ENCODE assay signal across 33 mouse cellular contexts in genomic region chr19:4068242-4068641, GRCm38 (mm10). TPM values are rescaled to one million over a fixed set of nuclear protein-coding genes. Genes with fewer than 3 reads are reported as not detected.
"Had no signal": no experiment of that assay in that cellular context is flagged by ENCODE, and none has a peak within 500 bp of the region (broad histone marks: within the 10 kb centered on the region; RNA-seq: fewer than 3 reads in every experiment).

No protein-coding gene starts in this region.

RNA-seq across cellular contexts. Expression of gene Gstp3, which starts 8.9 kb away (rescaled TPM):
- total RNA-seq: gastrocnemius, adult 2 months; gastrocnemius, postnatal 25 days; granulocyte monocyte progenitor cell, adult 5-6 weeks; heart, adult 2 months; heart, postnatal 14 days; heart, postnatal 36 days; hindbrain, postnatal 0 days; layer of hippocampus, adult 18-20 months; layer of hippocampus, adult 8-10 months; layer of hippocampus, postnatal 14 days; layer of hippocampus, postnatal 36 days; left cerebral cortex, adult 18-20 months; left cerebral cortex, adult 8-10 months; left cerebral cortex, postnatal 10 days; left cerebral cortex, postnatal 25 days; left cerebral cortex, postnatal 4 days had no signal
- polyA plus RNA-seq: forebrain, embryonic 16.5 days; frontal cortex, adult 2 months; heart, postnatal 0 days; hindbrain, embryonic 11.5 days; hindbrain, embryonic 13.5 days; hindbrain, embryonic 15.5 days; hindbrain, postnatal 0 days; kidney, postnatal 0 days; limb, embryonic 13.5 days had no signal

RNA-seq across cellular contexts. Expression of gene Cabp2, which starts 13.1 kb away (rescaled TPM):
- total RNA-seq: gastrocnemius, adult 2 months; gastrocnemius, postnatal 10 days; gastrocnemius, postnatal 25 days; gastrocnemius, postnatal 4 days; granulocyte monocyte progenitor cell, adult 5-6 weeks; heart, adult 2 months; heart, postnatal 14 days; heart, postnatal 36 days; hematopoietic stem cell, adult 5-6 weeks; hindbrain, postnatal 0 days; layer of hippocampus, adult 18-20 months; layer of hippocampus, adult 8-10 months; layer of hippocampus, postnatal 14 days; layer of hippocampus, postnatal 36 days; left cerebral cortex, adult 18-20 months; left cerebral cortex, adult 8-10 months; left cerebral cortex, postnatal 10 days; left cerebral cortex, postnatal 25 days; left cerebral cortex, postnatal 4 days had no signal
- polyA plus RNA-seq: forebrain, embryonic 16.5 days; frontal cortex, adult 2 months; heart, adult 2 months; heart, embryonic 11.5 days; heart, embryonic 13.5 days; heart, embryonic 15.5 days; heart, postnatal 0 days; hindbrain, embryonic 11.5 days; hindbrain, embryonic 13.5 days; hindbrain, embryonic 15.5 days; hindbrain, postnatal 0 days; large intestine, adult 2 months; limb, embryonic 11.5 days; limb, embryonic 13.5 days; limb, embryonic 15.5 days had no signal

RNA-seq across cellular contexts. Expression of gene Gstp2, which starts 22.4 kb away (rescaled TPM):
- total RNA-seq: hematopoietic stem cell, adult 5-6 weeks had no signal
